Mouse (Mus musculus) left cerebral cortex, postnatal 36 days (tissue): ENCODE measurements around the gene Olfr1391. TPM values are rescaled to one million over a fixed set of nuclear protein-coding genes. Genes with fewer than 3 reads are reported as not detected.
"Not testable (repeated sequence)": the region's sequence is repeated elsewhere in the genome, so short reads cannot be mapped to it uniquely, and the experiment has no call there.

Experiments
- DNase-seq, 2 experiments: peaks; one replicate each; pipeline ENCODE4 v3.0.0; 2021 to 2022; ENCODE audit warnings: low spot score in 2 of 2, mixed read lengths in 1 of 2
- intact Hi-C: fragments of 180-260 bp; cut with DNase I; formaldehyde crosslinking; loops from one replicate; pipeline ENCODE4 v1.15.1; 2025
- total RNA-seq, 2 experiments: library from RNA; stranded (reverse); gene quantifications; 2 replicates each; pipeline ENCODE4 v1.2.3; 2021

The Olfr1391 gene
- not detected for total RNA-seq

DNA sequence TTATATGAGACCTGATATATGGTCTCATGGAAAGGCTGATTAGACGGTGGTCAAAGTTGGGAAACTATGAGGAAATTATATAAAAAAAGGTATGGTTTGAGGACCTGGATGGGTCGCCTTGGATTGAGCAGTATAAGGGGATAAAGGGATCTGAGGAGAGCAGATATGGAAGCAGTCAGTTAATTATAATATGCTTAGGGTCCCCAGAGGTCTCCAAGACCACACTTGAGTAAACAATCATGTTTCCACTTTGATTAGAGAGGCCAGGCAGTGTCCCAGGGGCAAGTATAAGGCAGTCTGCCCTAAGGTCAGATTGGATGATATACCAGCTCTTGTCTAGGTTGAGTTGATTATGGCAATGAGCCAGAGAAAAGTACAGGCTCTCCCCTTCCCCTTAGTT is at the start of gene Olfr1391:
Gene Olfr1391, plus strand, starts transcription at position 301 of the 400 bp plus-strand sequence.
- intact Hi-C loops = loop anchor here (10.0 kb wide), 1 partner anchor 132 kb away; the partner anchor contains the start of gene Olfr1387
- DNase-seq = no peak

DNA sequence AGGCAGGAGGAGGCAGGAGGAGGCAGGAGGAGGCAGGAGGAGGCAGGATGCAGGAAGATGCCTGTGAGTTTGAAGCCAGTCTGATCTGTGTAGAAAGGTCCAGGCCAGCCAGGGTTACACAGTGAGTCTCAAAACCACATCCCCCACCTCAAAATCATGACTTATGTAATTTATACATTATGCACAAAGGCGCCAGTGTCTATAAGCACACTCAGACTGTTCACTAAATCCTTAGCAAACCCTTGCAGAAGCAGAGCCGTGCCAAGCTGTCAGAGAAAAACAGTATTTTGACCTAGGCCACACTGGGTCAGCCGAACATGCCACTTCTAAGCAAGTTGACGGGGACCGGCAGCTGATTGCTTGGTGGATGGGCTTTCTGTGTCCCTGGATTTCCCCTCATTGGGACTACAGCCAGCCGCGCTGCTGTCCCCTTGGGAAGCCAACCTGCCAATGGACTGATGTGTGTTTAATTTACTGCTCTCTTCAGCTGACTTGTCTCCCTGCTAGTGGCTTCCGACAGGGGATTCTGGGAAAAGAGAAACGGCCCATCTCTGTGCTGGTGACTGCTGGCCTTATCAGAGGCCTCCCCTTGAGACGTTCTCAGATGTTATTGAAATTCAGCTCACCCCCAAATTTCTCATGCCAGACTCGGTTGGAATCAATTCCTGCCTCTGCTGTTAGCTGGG is 48.6 kb upstream of the Olfr1391 start:
- intact Hi-C loops = loop anchor here (5.0 to 10.0 kb wide), 3 partner anchors 172 to 402 kb away; partner anchors contain the start of genes Irgm1 and Olfr1381
- DNase-seq = no peak

DNA sequence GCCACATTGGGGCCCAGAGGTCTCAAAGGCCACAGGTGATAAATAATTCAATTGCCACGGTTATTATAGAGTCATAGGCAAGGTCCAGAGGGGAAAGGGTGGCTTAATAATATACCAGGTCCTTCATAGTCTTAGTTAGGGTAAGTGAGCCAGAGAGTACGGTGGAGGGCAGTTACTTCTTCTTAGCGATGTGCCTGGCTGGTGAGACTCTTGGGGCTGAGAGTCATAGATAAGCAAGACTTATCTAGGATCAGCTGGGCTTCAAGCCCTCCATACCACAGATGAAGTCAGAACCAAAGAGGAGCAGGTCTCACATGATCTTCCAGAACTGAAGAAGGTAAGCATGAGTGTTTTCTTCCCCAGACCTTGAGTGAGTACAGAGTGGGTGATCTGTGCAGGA is 44.3 kb upstream of the Olfr1391 start, which contains the start of gene Olfr1393:
Gene Olfr1393, plus strand, starts transcription at position 83 of the 400 bp plus-strand sequence.
- intact Hi-C loops = loop anchor here (10.0 kb wide), 1 partner anchor 267 kb away; the partner anchor contains the start of gene Olfr1381
- DNase-seq = no peak

DNA sequence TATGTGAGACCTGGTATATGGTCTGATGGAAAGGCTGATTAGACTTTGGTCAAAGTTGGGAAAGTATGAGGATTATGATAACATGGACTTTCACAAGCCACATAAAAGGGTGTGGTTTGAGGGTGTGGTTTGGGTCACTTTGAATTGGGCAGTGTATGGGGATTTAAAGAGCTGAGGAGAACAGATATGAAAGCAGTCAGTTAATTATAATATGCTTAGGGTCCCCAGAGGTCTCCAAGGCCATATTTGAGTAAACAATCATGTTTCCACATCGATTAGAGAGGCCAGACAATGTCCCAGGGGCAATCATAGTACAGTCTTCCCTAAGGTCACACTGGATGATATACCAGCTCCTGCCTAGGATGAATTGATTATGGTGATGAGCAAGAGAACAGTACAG is 37.6 kb upstream of the Olfr1391 start, which contains the start of gene Olfr1392:
Gene Olfr1392, plus strand, starts transcription at position 301 of the 400 bp plus-strand sequence.
- intact Hi-C loops, DNase-seq: not testable (repeated sequence)

DNA sequence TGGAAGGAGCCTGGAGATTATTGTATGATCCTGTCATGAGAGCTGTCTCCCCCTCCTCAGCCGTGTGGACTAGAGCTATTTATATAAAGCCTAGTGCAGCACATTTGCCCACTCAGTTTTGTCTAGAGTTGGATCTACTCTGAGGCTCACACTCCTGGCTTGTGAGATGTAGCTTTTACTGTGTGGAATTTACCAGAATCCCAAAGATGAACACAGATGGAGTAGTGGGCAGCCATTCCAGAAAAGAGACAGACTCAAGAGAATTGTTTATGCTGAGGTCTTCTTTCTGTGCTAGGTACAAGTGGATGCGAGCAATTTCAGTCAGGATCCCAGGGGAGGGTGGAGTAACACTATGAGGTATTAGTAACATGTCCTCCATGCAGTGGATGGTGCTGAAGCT is 35.3 kb upstream of the Olfr1391 start:
- peak; percentile 19 to 32 for DNase-seq
- intact Hi-C loops = no loop called here

DNA sequence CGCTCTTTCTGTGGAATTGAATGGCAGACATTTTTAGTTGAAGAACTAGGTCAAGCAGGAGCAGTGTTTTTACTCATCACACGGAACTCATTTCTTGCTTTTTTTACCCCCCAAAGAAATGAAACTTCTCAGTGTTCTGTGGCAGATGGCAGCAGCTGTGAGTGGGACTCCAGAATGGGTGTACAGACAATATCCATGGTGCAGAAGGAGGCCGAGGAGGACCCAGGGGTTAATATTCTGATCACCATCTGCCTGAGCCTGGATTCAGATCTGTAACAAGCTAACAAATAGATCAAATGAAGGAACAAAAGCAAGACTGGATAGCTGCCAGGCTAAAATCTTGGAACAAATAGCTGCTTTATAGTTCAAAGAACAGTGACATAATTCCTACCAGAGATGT is 29.8 kb upstream of the Olfr1391 start:
- DNase-seq = peak; percentile 35 to 57
- intact Hi-C loops = no loop called here

DNA sequence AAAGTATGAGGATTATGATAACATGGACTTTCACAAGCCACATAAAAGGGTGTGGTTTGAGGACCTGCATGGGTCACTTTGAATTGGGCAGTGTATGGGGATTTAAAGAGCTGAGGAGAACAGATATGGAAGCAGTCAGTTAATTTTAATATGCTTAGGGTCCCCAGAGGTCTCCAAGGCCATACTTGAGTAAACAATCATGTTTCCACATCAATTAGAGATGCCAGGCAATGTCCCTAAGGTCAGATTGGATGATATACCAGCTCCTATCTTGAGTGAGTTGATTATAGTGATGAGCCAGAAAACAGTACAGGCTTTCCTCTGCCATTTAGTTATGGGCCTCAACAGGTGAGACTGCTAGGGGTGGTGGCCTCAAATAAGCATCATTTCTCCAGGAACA is 18.1 kb upstream of the Olfr1391 start, which contains the start of gene Olfr10:
Gene Olfr10, plus strand, starts transcription at position 301 of the 400 bp plus-strand sequence.
- intact Hi-C loops = no loop called here
- no peak for DNase-seq

DNA sequence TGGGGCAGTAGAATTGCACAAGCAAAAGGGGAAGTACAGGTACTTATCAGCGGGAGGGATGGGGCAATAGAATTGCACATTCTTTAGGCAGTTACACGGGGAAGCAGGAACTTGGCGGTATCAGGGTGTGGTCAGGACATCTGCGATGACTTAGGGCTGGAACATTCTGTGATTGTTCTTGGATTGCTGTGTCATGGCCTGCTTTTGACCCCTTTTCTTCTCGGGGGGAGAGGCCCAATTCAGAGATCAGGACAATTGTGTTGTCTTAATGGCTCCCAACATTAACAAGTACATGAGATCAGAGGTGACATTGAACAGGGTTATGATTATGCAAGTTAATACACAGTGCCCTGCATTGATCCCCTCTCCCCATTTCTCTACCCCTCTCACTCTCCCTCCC is 14.0 kb upstream of the Olfr1391 start:
- DNase-seq, intact Hi-C loops: not testable (repeated sequence)

DNA sequence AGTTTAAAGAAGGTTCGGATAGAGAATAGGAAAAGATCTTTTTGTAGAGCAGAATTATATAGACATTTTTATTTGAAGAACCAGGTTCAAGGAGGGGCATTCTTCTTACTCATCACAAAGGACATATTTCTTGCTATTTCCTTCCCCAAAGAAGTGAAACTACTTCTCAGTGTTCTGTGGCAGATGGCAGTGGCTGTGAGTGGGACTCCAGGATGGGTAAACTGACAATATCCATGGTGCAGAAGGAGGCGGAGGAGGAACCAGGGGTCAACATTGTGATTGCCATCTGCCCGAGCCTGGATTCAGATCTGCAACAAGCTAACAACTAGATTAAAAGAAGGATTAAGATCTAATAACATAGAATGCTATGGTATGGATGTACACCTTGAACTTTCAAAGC is 4.2 kb downstream of the Olfr1391 start:
- intact Hi-C loops = loop anchor here (10.0 kb wide), 1 partner anchor 128 kb away; the partner anchor contains the start of gene Olfr1387
- DNase-seq = no peak

DNA sequence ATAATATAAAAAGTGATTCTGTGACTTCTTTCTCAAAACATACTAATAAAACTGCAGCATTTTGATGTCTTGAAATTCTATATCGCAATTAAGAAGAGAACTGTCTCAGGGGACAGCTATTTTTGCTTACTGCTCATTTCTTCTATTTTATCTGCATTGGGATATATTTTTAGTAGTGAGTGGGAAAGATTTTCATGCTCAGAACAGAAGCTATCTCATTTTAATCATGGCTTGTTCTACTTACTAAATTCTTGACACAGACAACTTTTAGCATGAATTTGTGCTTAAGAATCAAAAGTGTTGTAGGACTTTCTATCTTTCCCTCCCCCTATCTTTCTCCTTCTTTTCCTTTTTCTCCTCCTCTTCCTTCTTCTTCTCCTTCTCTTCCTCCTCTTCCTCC is 7.1 kb downstream of the Olfr1391 start:
- intact Hi-C loops = loop anchor here (10.0 kb wide), 1 partner anchor 125 kb away; the partner anchor contains the start of gene Olfr1387
- DNase-seq = no peak

DNA sequence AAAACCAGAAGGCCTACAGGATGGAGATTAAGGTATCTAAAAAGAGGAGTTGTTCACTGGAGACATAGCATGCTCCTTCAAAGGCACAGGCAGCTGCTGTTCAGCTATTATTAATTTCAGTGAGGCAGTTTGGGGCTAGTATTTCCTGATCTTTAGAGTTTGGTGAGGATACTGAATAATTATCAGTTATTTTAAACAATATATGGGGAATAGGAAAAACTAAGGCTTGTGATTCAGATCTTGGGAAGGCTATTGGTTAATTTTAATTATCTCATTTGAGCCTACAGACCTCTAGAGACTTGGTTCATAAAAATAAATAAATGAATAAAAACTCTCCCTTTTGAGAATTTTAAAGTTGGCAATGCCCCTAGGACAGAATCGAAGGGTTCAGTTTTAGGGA is 12.3 kb downstream of the Olfr1391 start, which contains the start of gene Olfr1390:
Gene Olfr1390, plus strand, starts transcription at position 301 of the 400 bp plus-strand sequence.
- intact Hi-C loops = no loop called here
- DNase-seq = no peak

DNA sequence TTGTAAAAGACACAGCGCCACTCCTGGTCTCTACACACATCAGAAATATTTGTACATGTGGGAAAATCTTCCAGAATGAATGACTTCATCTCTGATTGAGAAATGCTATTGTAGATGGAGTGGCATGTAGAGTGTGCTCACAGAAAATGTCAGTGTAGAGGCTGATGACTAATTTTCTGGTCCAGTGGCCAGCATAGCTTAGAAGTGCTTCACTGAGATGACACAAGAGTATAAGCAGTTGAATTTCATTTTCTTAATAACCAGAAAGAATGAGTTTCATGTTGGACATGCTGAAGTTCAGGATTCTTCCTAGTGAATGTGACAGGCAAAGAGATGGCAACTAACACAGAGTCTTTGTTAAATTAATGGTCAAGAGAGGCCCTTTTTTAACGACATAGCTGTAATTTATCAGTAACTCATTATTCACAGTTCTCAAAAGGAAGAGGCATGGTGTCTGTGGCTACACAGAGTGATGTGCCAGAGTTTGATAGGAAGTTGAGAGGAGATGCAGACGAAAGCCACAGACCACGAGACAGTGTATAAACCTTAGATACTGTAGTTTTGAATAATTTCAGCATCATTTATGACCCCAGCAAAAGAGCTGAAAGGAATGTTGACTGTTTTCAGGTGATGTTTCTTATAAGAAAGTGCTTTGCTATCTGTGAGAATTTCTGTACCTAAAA is 14.7 kb downstream of the Olfr1391 start:
- no peak for DNase-seq
- intact Hi-C loops = no loop called here

Other genes starting within 250 kb of the Olfr1391 start
- gene Ifi47, start 246.2 kb upstream of the Olfr1391 start, total RNA-seq = under 1 TPM in 1 of 2 experiments, not detected in 1; 0.74 TPM
- not detected for gene Olfr1396, start 207.9 kb upstream of the Olfr1391 start, total RNA-seq
- gene Olfr1395, start 180.5 kb upstream of the Olfr1391 start, total RNA-seq = not detected
- gene Olfr1394, start 168.4 kb upstream of the Olfr1391 start, total RNA-seq = not detected
- gene Btnl9, start 135.6 kb upstream of the Olfr1391 start, total RNA-seq = not detected
- gene Zfp62, start 119.5 kb upstream of the Olfr1391 start, total RNA-seq = 10 to 100 TPM; 45.8 to 55.7 TPM
- 10 to 100 TPM; 66.0 to 78.6 TPM for gene Mgat1, start 78.6 kb upstream of the Olfr1391 start, total RNA-seq
- gene Olfr1393, start 44.4 kb upstream of the Olfr1391 start, total RNA-seq = under 1 TPM; 0.25 to 0.29 TPM
- not detected for gene Olfr1392, start 37.5 kb upstream of the Olfr1391 start, total RNA-seq
- not detected for gene Olfr10, start 18.0 kb upstream of the Olfr1391 start, total RNA-seq
- not detected for gene Olfr1390, start 12.4 kb downstream of the Olfr1391 start, total RNA-seq
- gene Olfr1389, start 100.3 kb downstream of the Olfr1391 start, total RNA-seq = not detected
- under 1 TPM; 0.17 to 0.48 TPM for gene Olfr1388, start 113.9 kb downstream of the Olfr1391 start, total RNA-seq
- gene Olfr1387, start 132.6 kb downstream of the Olfr1391 start, total RNA-seq = not detected
- not detected for gene Olfr1386, start 142.3 kb downstream of the Olfr1391 start, total RNA-seq
- gene Olfr1385, start 166.3 kb downstream of the Olfr1391 start, total RNA-seq = under 1 TPM in 1 of 2 experiments, not detected in 1; 0.11 TPM
- gene Olfr1384, start 184.0 kb downstream of the Olfr1391 start, total RNA-seq = not detected
- not detected for gene Olfr1383, start 196.9 kb downstream of the Olfr1391 start, total RNA-seq
- not detected for gene Olfr1382, start 205.5 kb downstream of the Olfr1391 start, total RNA-seq
- not detected for gene Olfr1381, start 220.7 kb downstream of the Olfr1391 start, total RNA-seq
- gene Olfr1380, start 234.1 kb downstream of the Olfr1391 start, total RNA-seq = not detected